Mouse (Mus musculus) urinary bladder, postnatal 0 days (tissue): Measurements from ENCODE around the gene Sat2. TPM values are rescaled to one million over a fixed set of nuclear protein-coding genes. Genes with fewer than 3 reads are reported as not detected.

Source experiments
- microRNA counts: library from miRNA; unstranded; fragments of <30 nt; microRNA quantifications from one replicate; lab custom pipeline; 2016
- microRNA-seq: library from miRNA; unstranded; fragments of <30 nt; microRNA quantifications from one replicate; pipeline ENCODE4, GENCODE M21; 2016
- polyA plus RNA-seq: library from polyadenylated mRNA; unstranded; fragments of >200 nt; fragmentation: Nextera tagmentation; extraction: Ambion mirVana; gene quantifications from 2 replicates; pipeline ENCODE4 v1.2.1, GENCODE M21; 2015

Sat2 gene
- polyA plus RNA-seq = 19.2 and 22.9 TPM in 2 replicates

GRCm38 (mm10) chr11:69621571-69622268 lies at the start of gene Sat2:
TSS of gene Sat2 (plus strand) at chr11:69622024.

DNA sequence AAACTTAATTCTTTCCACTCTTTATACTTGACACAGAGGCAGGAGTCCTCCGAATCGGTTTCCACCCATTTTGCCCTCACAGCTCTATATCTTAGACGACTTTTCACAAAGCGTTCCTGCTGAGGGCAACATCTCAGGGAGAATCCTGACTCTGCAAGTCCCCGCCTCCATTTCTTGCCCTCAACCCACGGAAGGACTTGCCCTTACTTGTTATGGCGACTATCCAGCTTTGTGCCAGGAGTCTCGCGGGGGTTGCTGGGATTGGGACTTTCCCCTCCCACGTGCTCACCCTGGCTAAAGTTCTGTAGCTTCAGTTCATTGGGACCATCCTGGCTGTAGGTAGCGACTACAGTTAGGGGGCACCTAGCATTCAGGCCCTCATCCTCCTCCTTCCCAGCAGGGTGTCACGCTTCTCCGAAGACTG lies 41.7 kb upstream of the Sat2 start, which contains the start of the genes Wrap53 and Trp53:
Gene Wrap53, minus strand, starts transcription at position 165 of the 424 bp plus-strand sequence.
Gene Trp53, plus strand, starts transcription at position 269 of the 424 bp plus-strand sequence.

GRCm38 (mm10) chr11:69605726-69606490 lies 15.9 kb upstream of the Sat2 start, which contains the start of gene Atp1b2:
TSS of gene Atp1b2 (minus strand) at chr11:69605942.

DNA sequence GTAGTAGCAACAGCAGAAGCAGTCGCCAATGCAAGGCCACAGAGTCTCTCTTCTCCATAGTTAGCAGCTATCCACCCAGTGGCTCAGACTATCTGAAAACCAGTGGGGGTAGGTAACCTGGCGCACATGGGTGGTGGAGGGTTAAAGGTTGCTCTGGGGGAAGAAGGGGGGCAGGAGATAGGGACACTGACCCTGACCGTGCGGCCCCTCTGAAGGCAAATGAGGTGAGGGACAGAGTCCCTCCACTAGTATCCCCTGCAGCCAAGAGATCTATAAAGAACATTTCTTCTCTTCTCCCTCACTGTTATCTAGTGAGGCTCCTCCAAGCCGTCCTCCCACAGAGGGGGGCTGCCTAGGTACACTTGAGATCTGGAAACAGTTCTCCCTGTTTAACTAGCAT lies 4.0 kb upstream of the Sat2 start, which contains the start of gene Shbg:
Gene Shbg, minus strand, starts transcription at position 101 of the 400 bp plus-strand sequence.

DNA sequence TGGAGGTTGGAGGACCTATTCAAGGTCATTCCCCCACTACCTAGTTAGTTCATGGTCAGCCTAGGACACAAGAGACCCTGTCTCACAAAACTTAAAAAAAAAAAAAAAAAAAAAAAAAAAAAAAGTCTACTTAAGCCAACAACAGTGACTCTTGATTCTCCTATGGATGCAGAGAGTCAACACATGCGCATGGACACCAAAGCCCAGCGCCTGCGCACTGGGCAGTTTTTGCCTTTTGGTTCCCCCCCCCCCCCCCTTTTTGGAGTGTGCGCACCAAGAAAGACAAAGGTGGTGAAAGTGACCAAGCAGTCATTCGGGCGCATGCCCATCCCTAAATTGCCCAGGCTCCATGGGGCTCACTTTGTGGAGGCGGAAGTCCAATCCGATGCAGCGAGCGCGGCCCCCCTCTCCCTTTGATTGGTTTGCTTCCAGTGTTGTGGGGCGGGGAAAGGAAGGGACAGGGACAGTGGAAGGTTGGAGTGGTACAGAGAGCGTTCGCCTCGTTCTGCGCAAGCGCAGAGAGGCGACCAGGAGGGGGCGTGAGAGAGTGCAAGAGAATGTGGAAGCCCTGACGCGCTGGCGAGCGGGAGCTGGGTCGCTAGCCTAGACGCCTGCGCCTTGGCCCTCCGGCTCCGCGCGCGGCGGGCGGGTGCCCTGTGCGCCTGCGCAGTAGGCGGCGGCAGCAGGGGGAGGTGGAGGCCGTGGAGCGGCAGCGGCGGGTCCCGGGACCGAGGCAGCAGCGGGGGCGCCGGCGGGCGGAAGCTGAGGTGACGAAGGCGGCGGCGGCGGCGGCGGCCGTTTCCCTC lies 10.7 kb downstream of the Sat2 start, which contains the start of gene Fxr2:
Gene Fxr2, plus strand, starts transcription at position 707 of the 806 bp plus-strand sequence.

DNA sequence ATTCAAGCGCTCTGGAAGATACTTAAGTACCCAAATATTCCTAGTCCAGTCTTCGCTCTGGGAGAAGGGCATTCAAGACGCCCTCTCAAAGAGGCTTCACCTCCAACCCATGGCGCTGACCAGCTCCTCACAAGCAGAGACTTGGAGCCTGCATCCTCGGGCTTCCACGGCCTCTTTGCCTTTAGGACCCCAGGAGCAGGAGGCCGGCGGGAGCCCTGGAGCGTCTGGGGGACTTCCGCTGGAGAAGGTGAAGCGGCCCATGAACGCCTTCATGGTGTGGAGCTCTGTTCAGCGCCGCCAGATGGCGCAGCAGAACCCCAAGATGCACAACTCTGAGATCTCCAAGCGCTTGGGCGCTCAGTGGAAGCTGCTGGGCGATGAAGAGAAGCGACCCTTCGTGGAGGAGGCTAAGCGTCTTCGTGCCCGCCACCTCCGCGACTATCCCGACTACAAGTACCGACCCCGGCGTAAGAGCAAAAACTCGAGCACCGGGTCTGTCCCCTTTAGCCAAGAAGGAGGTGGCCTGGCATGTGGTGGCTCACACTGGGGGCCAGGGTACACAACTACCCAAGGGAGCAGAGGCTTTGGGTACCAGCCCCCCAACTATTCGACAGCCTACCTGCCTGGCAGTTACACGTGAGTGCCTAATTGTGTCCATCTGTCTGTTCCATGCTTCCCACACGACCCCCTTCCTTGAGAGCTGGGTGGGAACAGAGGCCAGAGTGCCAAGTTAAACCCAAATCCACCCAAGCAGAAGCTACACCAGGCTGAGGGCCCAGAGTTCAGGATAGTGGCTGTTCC lies 33.6 kb downstream of the Sat2 start, which contains the start of gene Sox15:
Gene Sox15, plus strand, starts transcription at position 51 of the 801 bp plus-strand sequence.

DNA sequence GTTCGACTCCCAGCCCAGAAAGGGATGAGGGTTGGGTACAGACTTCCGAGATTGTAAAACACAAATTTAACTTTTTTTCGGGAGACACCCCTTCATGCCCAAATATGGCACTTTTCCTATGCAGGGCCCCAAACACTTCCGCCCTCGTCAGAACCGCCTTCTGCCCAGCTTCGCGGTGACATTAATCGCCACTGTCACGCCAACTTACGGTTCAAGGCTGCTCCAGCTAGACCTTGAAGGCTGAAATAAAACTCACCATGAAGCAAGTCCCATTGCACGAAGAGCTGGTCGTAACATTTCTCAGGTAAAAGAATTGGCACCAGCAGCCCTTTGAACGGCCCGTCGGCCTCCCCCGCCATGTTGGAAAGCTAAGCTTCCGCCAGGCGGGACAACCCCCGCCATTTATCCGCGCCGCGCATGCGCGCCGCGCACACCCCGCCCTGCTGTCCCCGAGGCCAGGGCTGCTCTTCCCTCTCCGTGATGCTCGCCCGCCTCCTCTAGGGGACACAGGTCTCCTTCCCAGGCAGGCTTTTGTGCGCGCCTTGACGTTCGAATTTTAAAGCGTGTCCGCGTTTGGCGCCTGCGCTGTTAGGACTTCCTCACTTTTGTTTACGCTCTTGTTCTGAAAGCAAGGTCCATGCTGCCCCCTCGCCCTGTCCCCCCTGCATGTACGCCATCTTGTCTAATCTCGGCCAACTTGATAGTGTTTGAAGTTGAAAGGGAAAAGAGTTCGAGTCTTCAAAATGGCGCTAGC lies 40.6 kb downstream of the Sat2 start, which contains the start of gene Mpdu1:
Gene Mpdu1, minus strand, starts transcription at position 430 of the 754 bp plus-strand sequence.

DNA sequence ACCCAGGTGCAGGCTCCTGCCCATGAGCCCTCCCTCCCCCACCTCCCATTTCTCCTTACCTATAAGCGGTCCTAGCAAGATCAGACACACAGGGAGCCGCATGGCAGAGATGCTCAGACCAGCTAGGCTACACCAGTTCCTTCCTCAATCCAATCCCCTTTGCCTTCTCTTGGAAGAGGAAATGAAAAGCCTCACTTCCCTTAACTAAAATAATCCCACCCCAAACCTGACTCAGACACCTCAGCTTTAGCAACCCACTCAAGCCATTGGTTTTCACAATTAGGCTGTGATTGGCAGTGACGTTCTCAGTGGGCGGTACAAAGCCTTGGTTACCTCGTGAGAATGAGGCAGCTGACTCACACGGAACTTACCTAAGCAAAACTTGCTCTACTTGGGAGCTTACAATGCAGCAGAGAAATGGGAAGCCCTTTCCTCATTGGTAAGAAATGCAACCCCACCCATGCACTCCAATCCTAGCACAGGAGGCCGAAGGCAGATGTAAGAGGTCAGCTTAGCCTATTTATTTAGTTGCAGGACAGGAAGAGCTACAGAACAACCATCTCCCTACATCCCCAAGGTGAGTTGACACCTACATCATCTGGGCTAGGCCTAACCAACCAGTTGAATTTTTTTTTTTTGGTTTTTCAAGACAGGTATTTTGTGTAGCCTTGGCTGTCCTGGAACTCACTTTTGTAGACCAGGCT lies 44.3 kb downstream of the Sat2 start, which contains the start of gene Cd68:
Gene Cd68, minus strand, starts transcription at position 193 of the 704 bp plus-strand sequence.

DNA sequence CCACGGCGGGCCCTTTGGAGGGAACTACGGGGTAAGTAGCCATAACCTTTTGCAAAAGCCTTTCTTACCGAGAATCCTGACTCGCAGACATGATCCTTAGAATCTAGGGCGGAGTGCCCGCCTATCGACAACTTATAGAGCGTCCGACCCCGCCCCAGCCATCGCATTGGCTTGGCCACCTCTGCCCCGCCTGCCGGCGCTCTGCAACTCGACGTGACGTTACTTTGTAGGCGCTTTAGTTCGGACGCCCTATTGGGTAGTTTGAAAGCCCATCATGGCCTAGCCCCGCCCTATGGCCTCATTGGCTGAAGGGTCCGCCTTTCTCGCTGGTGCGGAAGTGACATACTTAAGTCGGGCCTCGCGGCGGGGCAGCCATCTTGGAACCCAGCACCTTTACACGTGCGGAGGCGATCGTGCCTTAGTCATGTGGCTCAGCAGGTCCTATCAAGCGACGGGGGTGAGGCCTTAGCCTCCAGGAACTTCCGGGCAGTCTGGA lies 50.4 kb downstream of the Sat2 start, which contains the start of gene Eif4a1:
Gene Eif4a1, minus strand, starts transcription at position 213 of the 496 bp plus-strand sequence.

MicroRNA genes within 50 kb of the gene (microRNA counts, 519-probe panel; counts per million panel counts)
- microRNA mmu-miR-1934 (lab: Ali Mortazavi, UCI) (not detected), microRNA mmu-miR-467f (lab: Ali Mortazavi, UCI) (3,529 counts per million, percentile 60 among the panel's probes with 10 or more counts)

Small RNAs within 50 kb of the gene (microRNA-seq; reads per million reads assigned to microRNA genes)
- gene Mir1934 (2.5 reads per million), gene Mir467f (not detected)

Other genes starting within 250 kb of the Sat2 start
- gene Naa38, start 226.5 kb upstream of the Sat2 start, polyA plus RNA-seq = 157 and 160 TPM in 2 replicates
- gene Cyb5d1, start 226.4 kb upstream of the Sat2 start, polyA plus RNA-seq = 15.0 and 16.0 TPM in 2 replicates
- 19.0 and 19.9 TPM in 2 replicates for gene Tmem88, start 223.8 kb upstream of the Sat2 start, polyA plus RNA-seq
- gene Kdm6b, start 208.3 kb upstream of the Sat2 start, polyA plus RNA-seq = 11.5 and 13.3 TPM in 2 replicates
- gene Dnah2, start 72.9 kb upstream of the Sat2 start, polyA plus RNA-seq = 0.13 and 0.16 TPM in 2 replicates
- 3.4 and 3.7 TPM in 2 replicates for gene Efnb3, start 61.8 kb upstream of the Sat2 start, polyA plus RNA-seq
- 8.2 and 8.8 TPM in 2 replicates for gene Wrap53, start 41.8 kb upstream of the Sat2 start, polyA plus RNA-seq
- gene Trp53, start 41.7 kb upstream of the Sat2 start, polyA plus RNA-seq = 44.4 and 46.3 TPM in 2 replicates
- 13.2 and 14.4 TPM in 2 replicates for gene Atp1b2, start 16.1 kb upstream of the Sat2 start, polyA plus RNA-seq
- gene Shbg, start 4.1 kb upstream of the Sat2 start, polyA plus RNA-seq = not detected in 2 replicates
- gene Fxr2, start 11.0 kb downstream of the Sat2 start, polyA plus RNA-seq = 12.5 and 13.6 TPM in 2 replicates
- gene Sox15, start 33.3 kb downstream of the Sat2 start, polyA plus RNA-seq = 3.2 and 7.1 TPM in 2 replicates
- gene Mpdu1, start 40.6 kb downstream of the Sat2 start, polyA plus RNA-seq = 33.5 and 41.2 TPM in 2 replicates
- gene Cd68, start 44.1 kb downstream of the Sat2 start, polyA plus RNA-seq = 27.9 and 48.1 TPM in 2 replicates
- 378 and 433 TPM in 2 replicates for gene Eif4a1, start 50.4 kb downstream of the Sat2 start, polyA plus RNA-seq
- 46.3 and 49.8 TPM in 2 replicates for gene Senp3, start 60.1 kb downstream of the Sat2 start, polyA plus RNA-seq
- gene Tnfsf13, start 63.8 kb downstream of the Sat2 start, polyA plus RNA-seq = 0.47 and 0.62 TPM in 2 replicates
- gene Tnfsf12, start 73.8 kb downstream of the Sat2 start, polyA plus RNA-seq = 17.2 and 17.8 TPM in 2 replicates
- gene Tnfsfm13, start 74.1 kb downstream of the Sat2 start, polyA plus RNA-seq = 4.7 and 5.4 TPM in 2 replicates
- gene Polr2a, start 136.6 kb downstream of the Sat2 start, polyA plus RNA-seq = 9.3 and 10.3 TPM in 2 replicates
- gene Slc35g3, start 139.9 kb downstream of the Sat2 start, polyA plus RNA-seq = not detected in 2 replicates
- gene Zbtb4, start 143.9 kb downstream of the Sat2 start, polyA plus RNA-seq = 3.9 and 4.3 TPM in 2 replicates
- 5.9 and 6.9 TPM in 2 replicates for gene Chrnb1, start 173.9 kb downstream of the Sat2 start, polyA plus RNA-seq
- 0.78 and 0.86 TPM in 2 replicates for gene Fgf11, start 179.8 kb downstream of the Sat2 start, polyA plus RNA-seq
- 13.7 TPM in 2 replicates for gene Tmem102, start 183.6 kb downstream of the Sat2 start, polyA plus RNA-seq
- not detected in 2 replicates for gene Gm39566, start 193.3 kb downstream of the Sat2 start, polyA plus RNA-seq
- gene Spem2, start 196.4 kb downstream of the Sat2 start, polyA plus RNA-seq = not detected in 2 replicates
- gene Spem1, start 200.2 kb downstream of the Sat2 start, polyA plus RNA-seq = 0.25 TPM in 1 of 2 replicates, not detected in the other
- 3.0 and 3.5 TPM in 2 replicates for gene Nlgn2, start 215.8 kb downstream of the Sat2 start, polyA plus RNA-seq
- gene Tmem256, start 216.5 kb downstream of the Sat2 start, polyA plus RNA-seq = 421 and 430 TPM in 2 replicates
- 94.6 and 111 TPM in 2 replicates for gene Plscr3, start 224.4 kb downstream of the Sat2 start, polyA plus RNA-seq
- gene Tnk1, start 236.7 kb downstream of the Sat2 start, polyA plus RNA-seq = 6.2 and 6.4 TPM in 2 replicates